Mouse (Mus musculus) G1E (cell line): ENCODE data around the gene Gm20503. TPM values are rescaled to one million over a fixed set of nuclear protein-coding genes. Genes with fewer than 3 reads are reported as not detected.

Experiments
- ATAC-seq: 2 replicates; pipeline ENCODE4 v1.8.0; 2016; ENCODE audit warnings: mild to moderate bottlenecking; ENCODE audit not compliant: insufficient number of reproducible peaks, poor library complexity, low FRiP score, severe bottlenecking; ENCODE audit errors: extremely low read depth
- DNase-seq: peaks from one replicate; pipeline ENCODE4 v3.0.0; 2012; ENCODE audit warnings: low spot score
- H3K27me3 ChIP-seq: 2 replicates; pipeline ENCODE4 v1.6.1; 2012; ENCODE audit warnings: mild to moderate bottlenecking, low read length, inconsistent platforms; ENCODE audit not compliant: insufficient read depth
- H3K36me3 ChIP-seq: replicated peaks from 2 replicates; pipeline ENCODE3; 2012; ENCODE audit warnings: mild to moderate bottlenecking, inconsistent platforms
- H3K4me1 ChIP-seq: 2 replicates; pipeline ENCODE4 v1.6.1; 2012; ENCODE audit warnings: low read depth, low read length, inconsistent platforms, mixed read lengths; ENCODE audit not compliant: insufficient read depth
- H3K4me3 ChIP-seq: 2 replicates; pipeline ENCODE4 v1.5.1; 2012; ENCODE audit warnings: low read depth, mild to moderate bottlenecking, inconsistent platforms, low read length, moderate library complexity, mixed read lengths
- H3K9me3 ChIP-seq: replicated peaks from 2 replicates; pipeline ENCODE4 v1.6.1; 2012; ENCODE audit warnings: inconsistent platforms
- CTCF ChIP-seq: IDR thresholded peaks from 2 replicates; pipeline ENCODE4 v1.5.1; 2012; ENCODE audit warnings: low read depth, low read length, inconsistent platforms, mixed read lengths
- GATA1 ChIP-seq: IDR thresholded peaks from 2 replicates; pipeline ENCODE4 v1.6.1; 2012; ENCODE audit warnings: borderline replicate concordance, low read length, inconsistent platforms, mixed read lengths
- GATA2 ChIP-seq: IDR thresholded peaks from 2 replicates; pipeline ENCODE4 v1.6.1; 2012; ENCODE audit warnings: low read depth, low read length, inconsistent platforms, borderline replicate concordance
- POLR2AphosphoS5 ChIP-seq: IDR thresholded peaks from 2 replicates; pipeline ENCODE4 v1.6.1; 2012; ENCODE audit warnings: low read depth, low read length, inconsistent platforms; ENCODE audit not compliant: insufficient replicate concordance
- TAL1 ChIP-seq: conservative IDR thresholded peaks from 2 replicates; pipeline ENCODE4 v1.6.1; 2012; ENCODE audit warnings: low read depth, low read length, inconsistent platforms, mixed read lengths
- polyA plus RNA-seq: library from polyadenylated mRNA; stranded (reverse); fragments of >175 nt; gene quantifications from 2 replicates; pipeline ENCODE4 v1.2.3, GENCODE M21; 2012
- total RNA-seq, 2 experiments: library from RNA; stranded (forward) in 1 of 2; stranded (reverse) in 1 of 2; fragments of 200-1000 nt in 1 of 2; fragments of >200 nt in 1 of 2; fragmentation: Nextera tagmentation in 1 of 2; gene quantifications; 2 replicates each; pipeline ENCODE4 v1.2.3; 2014 to 2017

Gene Gm20503
- total and polyA plus RNA-seq, 3 experiments: not detected

- no peak for ATAC-seq
- Histone ChIP-seq H3K9me3 (no peaks in the 10 kb centered on the region), H3K27me3 (peaks cover 9% of the 10 kb centered on the region), H3K4me3 (no peak overlapping the region), H3K4me1 (peaks cover 9% of the 10 kb centered on the region), H3K36me3 (peaks cover 2% of the 10 kb centered on the region)
- no peak for DNase-seq
- TF ChIP-seq GATA1 (no peak), CTCF (no peak), POLR2AphosphoS5 (no peak), GATA2 (no peak), TAL1 (no peak)
These were observed 21.6 kb upstream of the Gm20503 start for GRCm38 (mm10) chr4:58981421-58981820.

GRCm38 (mm10) chr4:58982806-58983205 lies 20.2 kb upstream of the Gm20503 start:
- TF ChIP-seq GATA1 (no peak), CTCF (no peak), POLR2AphosphoS5 (no peak), TAL1 (no peak), GATA2 (no peak)
- no peaks in the 10 kb centered on the region for H3K9me3 ChIP-seq
- peaks cover 2% of the 10 kb centered on the region for H3K36me3 ChIP-seq
- H3K4me3 ChIP-seq: no peak overlapping the region
- H3K4me1 ChIP-seq: peaks cover 22% of the 10 kb centered on the region
- no peak for ATAC-seq
- peaks cover 6% of the 10 kb centered on the region for H3K27me3 ChIP-seq
- no peak for DNase-seq

GRCm38 (mm10) chr4:58985157-58985648 lies 17.8 kb upstream of the Gm20503 start:
- no peak overlapping the region for H3K4me3 ChIP-seq
- peaks cover 36% of the 10 kb centered on the region for H3K4me1 ChIP-seq
- peak; percentile 30 for ATAC-seq
- peaks cover 6% of the 10 kb centered on the region for H3K27me3 ChIP-seq
- no peak for TF ChIP-seq POLR2AphosphoS5
- TF ChIP-seq GATA1: no peak
- TF ChIP-seq TAL1: no peak
- peak; percentile 61 for TF ChIP-seq CTCF
- no peak for TF ChIP-seq GATA2
- no peaks in the 10 kb centered on the region for H3K9me3 ChIP-seq
- DNase-seq: peak; percentile 43
- peaks cover 2% of the 10 kb centered on the region for H3K36me3 ChIP-seq

GRCm38 (mm10) chr4:58986540-58987190 lies 16.3 kb upstream of the Gm20503 start, which contains the start of gene Ptgr1:
TSS of gene Ptgr1 (minus strand) at chr4:58987119.
- ATAC-seq: no peak
- Histone ChIP-seq H3K4me3 (peak within 1 kb of the TSS; percentile 70), H3K4me1 (peaks cover 47% of the 10 kb centered on the region), H3K9me3 (no peaks in the 10 kb centered on the region), H3K27me3 (peaks cover 9% of the 10 kb centered on the region; the same call in 1 of the 2 replicates), H3K36me3 (no peaks in the 10 kb centered on the region)
- TF ChIP-seq TAL1: no peak
- TF ChIP-seq CTCF: no peak
- no peak for TF ChIP-seq GATA2
- no peak for TF ChIP-seq POLR2AphosphoS5
- no peak for TF ChIP-seq GATA1
- peak; percentile 25 for DNase-seq

- H3K9me3 ChIP-seq: no peaks in the 10 kb centered on the region
- peaks cover 28% of the 10 kb centered on the region for H3K27me3 ChIP-seq
- ATAC-seq (no peak), DNase-seq (no peak)
- TF ChIP-seq CTCF (no peak), POLR2AphosphoS5 (no peak), TAL1 (no peak), GATA2 (no peak), GATA1 (no peak)
- H3K36me3 ChIP-seq: no peaks in the 10 kb centered on the region
- H3K4me3 ChIP-seq: no peak overlapping the region
- peaks cover 54% of the 10 kb centered on the region for H3K4me1 ChIP-seq
These were observed 13.6 kb upstream of the Gm20503 start for GRCm38 (mm10) chr4:58989303-58989898.
